Mouse (Mus musculus) MEL (cell line): ENCODE measurements at regions not wholly inside any gene's neighbourhood (a gene's known extent, or its start where the extent isn't known, plus 50 kb on each side); places are given as distances from the start of the nearest gene placed in this dataset.

Experiments
- BHLHE40 ChIP-seq: IDR thresholded peaks from 2 replicates; pipeline ENCODE4 v1.6.1; 2012; ENCODE audit warnings: low read depth, mild to moderate bottlenecking, inconsistent platforms, low read length, improper control_type of control experiment, borderline replicate concordance
- CHD1 ChIP-seq: IDR thresholded peaks from 2 replicates; pipeline ENCODE4 v1.6.1; 2012; ENCODE audit warnings: low read depth, mild to moderate bottlenecking, inconsistent platforms, low read length, improper control_type of control experiment
- CHD2 ChIP-seq: IDR thresholded peaks from 2 replicates; pipeline ENCODE4 v1.6.1; 2011; ENCODE audit warnings: low read length, improper control_type of control experiment
- CTCF ChIP-seq, 3 experiments: IDR thresholded peaks in 2 of 3; conservative IDR thresholded peaks in 1 of 3; 2 replicates each; pipeline ENCODE4 v1.5.1; 2011 to 2012; ENCODE audit warnings: low read length in 3 of 3, low read depth in 2 of 3, mild to moderate bottlenecking in 2 of 3, improper control_type of control experiment in 1 of 3, inconsistent platforms in 1 of 3, mixed read lengths in 1 of 3, moderate library complexity in 1 of 3; ENCODE audit not compliant: control insufficient read depth in 1 of 3, insufficient read depth in 1 of 3, poor library complexity in 1 of 3, severe bottlenecking in 1 of 3
- EP300 ChIP-seq, 2 experiments: IDR thresholded peaks; 2 replicates each; pipeline ENCODE4 v1.6.1; 2011; ENCODE audit warnings: improper control_type of control experiment in 2 of 2, low read length in 2 of 2, low read depth in 1 of 2, mild to moderate bottlenecking in 1 of 2
- GATA1 ChIP-seq: IDR thresholded peaks from 2 replicates; pipeline ENCODE4 v1.6.1; 2011; ENCODE audit warnings: low read depth, low read length, improper control_type of control experiment
- HCFC1 ChIP-seq: IDR thresholded peaks from 2 replicates; pipeline ENCODE4 v1.6.1; 2012; ENCODE audit warnings: low read depth, mild to moderate bottlenecking, inconsistent platforms, low read length, improper control_type of control experiment, moderate library complexity
- JUND ChIP-seq: IDR thresholded peaks from 2 replicates; pipeline ENCODE4 v1.6.1; 2011; ENCODE audit warnings: low read depth, mild to moderate bottlenecking, improper control_type of control experiment, low read length
- KAT2A ChIP-seq: conservative IDR thresholded peaks from 2 replicates; pipeline ENCODE4 v1.6.1; 2012; ENCODE audit warnings: low read depth, low read length, improper control_type of control experiment, inconsistent platforms
- MAX ChIP-seq: IDR thresholded peaks from 2 replicates; pipeline ENCODE4 v1.6.1; 2011; ENCODE audit warnings: low read length, improper control_type of control experiment
- POLR2A ChIP-seq, 2 experiments: IDR thresholded peaks; 2 replicates each; pipeline ENCODE4 v1.6.1; 2011 to 2012; ENCODE audit warnings: low read length in 2 of 2, mild to moderate bottlenecking in 2 of 2, control low read depth in 1 of 2, improper control_type of control experiment in 1 of 2, low read depth in 1 of 2, moderate library complexity in 1 of 2; ENCODE audit not compliant: control insufficient read depth in 1 of 2, insufficient read depth in 1 of 2, poor library complexity in 1 of 2
- USF1 ChIP-seq: IDR thresholded peaks from 2 replicates; pipeline ENCODE4 v1.6.1; 2014; ENCODE audit warnings: low read depth, mild to moderate bottlenecking, inconsistent platforms, low read length, improper control_type of control experiment, moderate library complexity
- USF2 ChIP-seq, 2 experiments: IDR thresholded peaks; 2 replicates each; pipeline ENCODE4 v1.6.1; 2011 to 2012; ENCODE audit warnings: improper control_type of control experiment in 2 of 2, low read length in 2 of 2, borderline replicate concordance in 1 of 2, inconsistent platforms in 1 of 2, low read depth in 1 of 2, mild to moderate bottlenecking in 1 of 2; ENCODE audit not compliant: insufficient read depth in 1 of 2
- ZKSCAN1 ChIP-seq: IDR thresholded peaks from 2 replicates; pipeline ENCODE4 v1.6.1; 2012; ENCODE audit warnings: low read depth, mild to moderate bottlenecking, inconsistent platforms, low read length, improper control_type of control experiment, moderate library complexity

GRCm38 (mm10) chr2:48546194-48546593 lies 267.7 kb upstream of the Acvr2a start:
- TF ChIP-seq HCFC1 = no peak
- TF ChIP-seq CTCF (IDR thresholded peaks at IDR 0.05 in 2 of 3, conservative IDR thresholded peaks at IDR 0.05 in 1 of 3; ENCODE audit: control insufficient read depth in 1 of 3, insufficient read depth in 1 of 3, low read depth in 2 of 3, low read length in 3 of 3, poor library complexity in 1 of 3, severe bottlenecking in 1 of 3) = no peak
- no peak for TF ChIP-seq EP300 (IDR thresholded peaks at IDR 0.05; ENCODE audit: low read depth in 1 of 2, low read length in 2 of 2)
- TF ChIP-seq GATA1 = no peak
- no peak for TF ChIP-seq JUND
- TF ChIP-seq BHLHE40 = no peak
- TF ChIP-seq USF2 (IDR thresholded peaks at IDR 0.05; ENCODE audit: borderline replicate concordance in 1 of 2, insufficient read depth in 1 of 2, low read depth in 1 of 2, low read length in 2 of 2) = no peak
- TF ChIP-seq POLR2A (IDR thresholded peaks at IDR 0.05; ENCODE audit: control insufficient read depth in 1 of 2, insufficient read depth in 1 of 2, low read depth in 1 of 2, low read length in 2 of 2, poor library complexity in 1 of 2) = no peak
- no peak for TF ChIP-seq USF1
- TF ChIP-seq CHD1 = no peak
- no peak for TF ChIP-seq KAT2A
- TF ChIP-seq MAX = no peak
- TF ChIP-seq CHD2 = no peak
- no peak for TF ChIP-seq ZKSCAN1
